Mouse (Mus musculus) C2C12 (cell line): Measurements from ENCODE around the gene Med28. TPM values are rescaled to one million over a fixed set of nuclear protein-coding genes. Genes with fewer than 3 reads are reported as not detected.

Experiments used
- H3K27me3 ChIP-seq: one replicate; pipeline ENCODE4 v1.6.1; 2011; ENCODE audit not compliant: control insufficient read depth, insufficient read depth, insufficient read length
- H3K36me3 ChIP-seq: one replicate; pipeline ENCODE4 v1.6.1; 2011; ENCODE audit not compliant: control insufficient read depth, insufficient read depth
- H3K4me3 ChIP-seq: one replicate; pipeline ENCODE4 v1.5.1; 2011; ENCODE audit warnings: mild to moderate bottlenecking, control low read depth; ENCODE audit not compliant: poor library complexity, insufficient read depth, severe bottlenecking
- H3K79me2 ChIP-seq: one replicate; pipeline ENCODE4 v1.6.1; 2011; ENCODE audit not compliant: control insufficient read depth, insufficient read depth
- H3K79me3 ChIP-seq: one replicate; pipeline ENCODE4 v1.6.1; 2011; ENCODE audit warnings: low read depth, control low read depth
- H3ac ChIP-seq: one replicate; pipeline ENCODE3; 2011; ENCODE audit warnings: low read depth; ENCODE audit not compliant: control insufficient read depth, insufficient read length
- CEBPB ChIP-seq: IDR thresholded peaks from one replicate; pipeline ENCODE4 v1.6.1; 2011; ENCODE audit warnings: low read depth, mild to moderate bottlenecking, control low read depth, moderate library complexity
- CTCF ChIP-seq: IDR thresholded peaks from one replicate; pipeline ENCODE4 v1.5.1; 2011; ENCODE audit not compliant: control insufficient read depth, insufficient read depth, insufficient read length
- FOSL1 ChIP-seq: IDR thresholded peaks from one replicate; pipeline ENCODE4 v1.8.0; 2011; ENCODE audit warnings: mild to moderate bottlenecking, low read length; ENCODE audit not compliant: poor library complexity, insufficient read depth, severe bottlenecking
- MAX ChIP-seq: IDR thresholded peaks from one replicate; pipeline ENCODE4 v1.6.1; 2011; ENCODE audit warnings: mild to moderate bottlenecking, control low read depth
- MYOD1 ChIP-seq: IDR thresholded peaks from one replicate; pipeline ENCODE4 v1.6.1; 2011; ENCODE audit warnings: low read depth; ENCODE audit not compliant: control insufficient read depth, insufficient read length
- MYOG ChIP-seq: IDR thresholded peaks from one replicate; pipeline ENCODE4 v1.6.1; 2011; ENCODE audit not compliant: control insufficient read depth, insufficient read length; ENCODE audit errors: extremely low read depth
- USF1 ChIP-seq: IDR thresholded peaks from one replicate; pipeline ENCODE4 v1.6.1; 2011; ENCODE audit warnings: low read depth, mild to moderate bottlenecking, control low read depth, moderate library complexity
- polyA plus RNA-seq: library from polyadenylated mRNA; unstranded; fragments of >200 nt; fragmentation: generic; extraction: Trizol; gene quantifications from one replicate; pipeline ENCODE4 v1.2.1, GENCODE M21; 2012; ENCODE audit warnings: missing spikeins

The Med28 gene
- polyA plus RNA-seq, 1 experiment = 166 TPM

DNA sequence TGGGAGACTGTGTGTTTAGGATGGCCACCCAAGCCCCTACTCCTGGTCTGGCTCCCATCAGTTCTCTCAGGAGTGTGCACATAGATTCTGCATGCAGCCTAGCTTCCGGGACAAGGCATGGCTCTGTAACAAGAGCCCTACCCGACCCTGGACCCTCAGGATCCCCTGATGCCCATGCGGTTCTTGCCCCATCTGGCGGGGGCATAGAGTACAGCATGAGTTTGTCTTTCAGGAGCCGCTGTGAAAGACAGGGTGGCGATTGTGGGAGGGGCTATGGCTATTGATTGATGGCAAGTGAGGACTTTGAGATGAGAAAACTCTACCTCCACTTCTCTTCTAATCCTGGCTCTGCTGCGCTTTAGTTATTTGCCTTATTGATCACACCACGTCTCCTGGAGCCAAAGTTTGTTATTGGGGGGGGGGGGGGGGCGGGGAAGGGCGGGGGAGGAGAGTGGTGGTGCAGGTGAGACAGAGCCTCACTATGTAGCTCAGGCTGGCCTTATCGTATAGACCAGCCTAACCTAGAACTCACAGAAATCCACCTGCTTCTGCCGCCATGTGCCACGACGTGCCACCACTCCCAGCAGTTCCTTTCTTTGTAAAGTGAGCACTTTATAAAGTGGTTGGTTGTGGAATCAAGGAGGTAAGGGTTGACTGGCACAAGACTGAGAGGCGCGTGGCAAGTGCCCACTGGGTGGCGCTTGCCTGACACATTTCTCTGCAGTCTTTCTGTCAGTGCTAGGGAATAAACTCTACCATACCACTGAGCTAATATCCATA is 14.5 kb downstream of the Med28 start:
- Histone ChIP-seq H3K79me2 (no peaks in the 10 kb centered on the region), H3K36me3 (peaks cover 15% of the 10 kb centered on the region), H3K79me3 (no peaks in the 10 kb centered on the region), H3K27me3 (no peaks in the 10 kb centered on the region), H3ac (no peak overlapping the region), H3K4me3 (no peak overlapping the region)
- TF ChIP-seq MAX = no peak
- no peak for TF ChIP-seq CEBPB
- no peak for TF ChIP-seq CTCF

DNA sequence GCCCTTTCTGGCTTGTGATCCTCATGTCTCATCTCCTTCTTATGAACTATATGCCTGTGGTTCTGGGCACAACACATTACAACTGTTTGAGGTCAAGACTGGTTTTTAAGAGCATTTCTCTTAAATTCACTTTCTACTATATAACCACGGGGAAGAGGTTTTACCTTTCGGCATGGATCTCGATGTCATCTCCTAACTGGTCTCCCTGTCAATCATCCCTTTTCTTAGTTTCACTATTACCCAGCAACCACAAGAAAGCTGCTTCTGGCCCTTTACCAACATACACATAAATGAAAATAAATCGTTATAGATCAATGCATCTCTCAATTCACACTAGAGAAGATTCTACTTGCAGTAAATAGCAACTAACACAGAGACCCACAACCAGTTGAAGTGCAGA is 15.1 kb downstream of the Med28 start:
- Histone ChIP-seq H3K79me2 (no peaks in the 10 kb centered on the region), H3K4me3 (no peak overlapping the region), H3ac (no peak overlapping the region), H3K79me3 (no peaks in the 10 kb centered on the region), H3K36me3 (peaks cover 11% of the 10 kb centered on the region), H3K27me3 (no peaks in the 10 kb centered on the region)
- TF ChIP-seq CEBPB (no peak), USF1 (no peak), CTCF (no peak), FOSL1 (no peak), MAX (no peak)

DNA sequence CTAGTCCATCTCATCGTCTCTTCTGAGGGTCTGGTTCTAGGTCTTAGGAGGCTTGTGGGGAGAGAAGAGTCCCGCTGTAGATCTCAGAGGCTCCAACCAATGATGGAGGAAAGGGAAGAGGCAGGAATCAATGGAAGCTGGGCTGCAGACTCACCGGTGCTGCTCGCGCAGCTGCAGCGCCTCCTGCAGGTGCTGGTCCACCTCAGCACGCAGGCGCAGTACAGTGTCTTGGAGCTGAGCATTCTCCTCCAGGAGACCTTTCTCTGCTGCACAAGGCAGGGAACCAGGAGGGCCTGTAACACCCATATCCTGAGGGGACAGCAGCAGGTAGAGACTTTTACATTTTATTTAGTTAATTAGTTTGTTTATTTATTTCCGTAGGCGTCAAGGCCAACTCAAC is 19.5 kb downstream of the Med28 start:
- Histone ChIP-seq H3K27me3 (no peaks in the 10 kb centered on the region), H3K36me3 (no peaks in the 10 kb centered on the region), H3ac (no peak overlapping the region), H3K79me3 (no peaks in the 10 kb centered on the region), H3K79me2 (no peaks in the 10 kb centered on the region), H3K4me3 (no peak overlapping the region)
- no peak for TF ChIP-seq MAX
- no peak for TF ChIP-seq CTCF
- no peak for TF ChIP-seq USF1
- TF ChIP-seq MYOD1 = no peak
- TF ChIP-seq FOSL1 = no peak
- TF ChIP-seq CEBPB = no peak
- no peak for TF ChIP-seq MYOG

DNA sequence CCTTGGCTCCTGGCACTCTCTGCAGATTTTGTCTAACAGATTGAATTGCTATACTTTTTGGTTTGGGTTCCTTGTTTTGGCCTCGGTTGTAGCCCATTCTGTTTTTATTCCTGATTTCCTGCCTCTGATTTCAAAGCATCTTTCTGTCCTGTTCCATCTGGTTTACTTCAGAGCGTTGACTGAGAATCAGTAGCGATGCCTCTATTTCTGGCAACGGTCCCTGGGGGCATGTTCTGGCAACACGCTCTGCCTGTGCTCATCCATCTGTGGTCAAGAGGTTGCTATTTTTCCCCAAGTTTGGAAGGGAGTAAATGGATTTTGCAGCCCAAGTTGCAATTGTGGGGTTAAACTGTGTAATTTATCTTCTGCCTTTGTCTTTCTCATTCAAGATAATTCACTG is 23.3 kb downstream of the Med28 start:
- TF ChIP-seq CEBPB (no peak), FOSL1 (no peak), MYOD1 (no peak), MAX (no peak), USF1 (no peak), MYOG (no peak), CTCF (no peak)
- H3ac ChIP-seq = no peak overlapping the region

DNA sequence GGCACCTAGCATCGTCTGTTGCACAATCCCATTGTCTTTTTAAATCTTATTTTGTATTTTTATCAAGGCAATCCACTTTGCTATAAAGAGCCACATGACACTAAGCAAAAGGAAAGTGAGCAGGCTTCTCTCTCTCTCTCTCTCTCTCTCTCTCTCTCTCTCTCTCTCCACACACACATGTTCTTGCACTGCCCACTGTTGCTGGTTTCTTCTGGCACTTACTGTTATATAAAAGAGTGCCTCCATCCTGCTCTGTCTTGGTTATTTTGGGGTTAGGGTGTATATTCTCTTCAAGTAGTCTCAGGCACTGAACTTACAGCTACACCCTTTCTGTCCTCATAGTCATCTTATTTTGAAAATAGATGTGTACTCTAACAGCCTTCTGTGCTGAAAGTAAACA is 29.6 kb downstream of the Med28 start:
- no peaks in the 10 kb centered on the region for H3K79me2 ChIP-seq
- no peaks in the 10 kb centered on the region for H3K79me3 ChIP-seq
- no peak overlapping the region for H3K4me3 ChIP-seq
- TF ChIP-seq CTCF (no peak), MAX (no peak), MYOD1 (no peak), CEBPB (no peak), MYOG (no peak), FOSL1 (no peak), USF1 (no peak)
- H3K36me3 ChIP-seq = no peaks in the 10 kb centered on the region
- H3K27me3 ChIP-seq = no peaks in the 10 kb centered on the region
- no peak overlapping the region for H3ac ChIP-seq

More for the DNA sequence above, 23.3 kb downstream of the Med28 start:
- no peaks in the 10 kb centered on the region for H3K27me3 ChIP-seq
- no peaks in the 10 kb centered on the region for H3K79me2 ChIP-seq
- no peaks in the 10 kb centered on the region for H3K36me3 ChIP-seq
- no peak overlapping the region for H3K4me3 ChIP-seq
- no peaks in the 10 kb centered on the region for H3K79me3 ChIP-seq

DNA sequence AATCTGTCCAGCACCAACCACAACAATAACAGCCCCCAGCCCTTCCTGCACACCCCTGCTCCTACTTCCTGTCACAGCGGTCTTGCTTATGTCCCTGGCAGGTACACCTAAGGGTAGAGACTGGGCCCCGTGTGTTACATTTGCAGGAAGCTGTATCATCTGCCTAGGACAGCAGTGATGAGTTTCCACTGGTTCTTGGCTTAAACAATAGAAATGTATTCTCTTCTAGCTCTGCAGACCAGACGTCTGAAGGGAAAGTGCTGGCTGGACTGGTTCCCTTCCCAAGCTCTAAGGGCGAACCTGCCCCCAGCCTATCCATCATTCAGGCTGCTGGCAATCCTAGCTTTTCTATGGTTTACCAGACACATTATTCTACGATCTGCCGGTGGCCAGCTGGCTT is 44.0 kb downstream of the Med28 start:
- no peak for TF ChIP-seq USF1
- no peak for TF ChIP-seq CEBPB
- no peak for TF ChIP-seq FOSL1
- no peak for TF ChIP-seq CTCF
- TF ChIP-seq MYOG = no peak
- TF ChIP-seq MAX = no peak
- Histone ChIP-seq H3K79me2 (no peaks in the 10 kb centered on the region), H3K4me3 (no peak overlapping the region), H3ac (no peak overlapping the region), H3K79me3 (no peaks in the 10 kb centered on the region), H3K27me3 (peaks cover 4% of the 10 kb centered on the region), H3K36me3 (no peaks in the 10 kb centered on the region)
